Mouse (Mus musculus) T-cell, adult 2 months (primary cell): ENCODE measurements at regions not wholly inside any gene's neighbourhood (a gene's known extent, or its start where the extent isn't known, plus 50 kb on each side); places are given as distances from the start of the nearest gene placed in this dataset.
"Not testable (repeated sequence)": the region's sequence is repeated elsewhere in the genome, so short reads cannot be mapped to it uniquely, and the experiment has no call there.

ENCODE experiments used
- DNase-seq: peaks from one replicate; pipeline ENCODE4 v3.0.0; 2022; ENCODE audit warnings: low spot score

DNA sequence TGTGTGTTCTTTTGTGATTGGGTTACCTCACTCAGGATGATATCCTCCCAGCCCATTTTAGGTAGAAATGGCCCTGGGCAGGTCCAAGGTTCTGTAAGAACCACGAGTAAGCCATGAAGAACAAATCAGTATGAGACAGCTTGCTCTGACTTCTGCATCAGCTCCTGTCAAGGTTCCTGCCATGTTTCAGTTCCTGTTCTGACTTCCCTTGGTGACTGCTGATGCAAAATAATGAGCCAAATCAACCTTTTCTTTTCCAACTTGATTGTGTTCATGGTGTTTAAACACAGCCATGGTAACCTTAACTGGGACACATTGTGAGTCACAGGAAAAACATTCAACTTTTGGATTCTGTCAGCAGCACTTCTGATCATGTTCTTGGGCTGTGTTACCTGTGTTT is 667.4 kb upstream of the Igfbp7 start:
- DNase-seq: no peak

GRCm38 (mm10) chr5:78032554-78033250 is 624.9 kb upstream of the Igfbp7 start:
- no peak for DNase-seq

- DNase-seq: no peak
Measured at GRCm38 (mm10) chr5:78017523-78017922, 609.7 kb upstream of the Igfbp7 start.

GRCm38 (mm10) chr5:77986449-77987047 is 578.7 kb upstream of the Igfbp7 start:
- DNase-seq: no peak

GRCm38 (mm10) chr5:77985269-77985668 is 577.4 kb upstream of the Igfbp7 start:
- DNase-seq: no peak

DNA sequence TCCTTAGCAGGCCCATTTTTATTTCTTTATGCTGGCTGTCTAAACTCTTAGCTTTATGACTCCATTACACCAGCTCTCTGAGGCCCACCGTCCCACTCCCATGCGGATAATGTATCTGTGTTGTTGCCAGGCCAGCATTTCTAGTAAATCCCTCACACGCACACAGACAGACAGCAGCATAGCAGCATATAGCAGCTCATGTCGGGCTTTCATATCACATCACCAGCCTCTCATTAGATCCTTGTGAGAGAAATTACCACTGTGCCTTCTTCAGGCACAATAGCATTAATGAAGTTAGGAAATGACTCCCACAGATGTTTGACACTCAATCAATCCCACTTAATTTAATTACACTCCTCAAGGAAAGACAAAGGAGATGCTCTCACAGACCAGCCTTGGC is 532.2 kb upstream of the Igfbp7 start:
- not testable (repeated sequence) for DNase-seq

GRCm38 (mm10) chr5:77931874-77932273 is 524.0 kb upstream of the Igfbp7 start:
- DNase-seq: no peak

DNA sequence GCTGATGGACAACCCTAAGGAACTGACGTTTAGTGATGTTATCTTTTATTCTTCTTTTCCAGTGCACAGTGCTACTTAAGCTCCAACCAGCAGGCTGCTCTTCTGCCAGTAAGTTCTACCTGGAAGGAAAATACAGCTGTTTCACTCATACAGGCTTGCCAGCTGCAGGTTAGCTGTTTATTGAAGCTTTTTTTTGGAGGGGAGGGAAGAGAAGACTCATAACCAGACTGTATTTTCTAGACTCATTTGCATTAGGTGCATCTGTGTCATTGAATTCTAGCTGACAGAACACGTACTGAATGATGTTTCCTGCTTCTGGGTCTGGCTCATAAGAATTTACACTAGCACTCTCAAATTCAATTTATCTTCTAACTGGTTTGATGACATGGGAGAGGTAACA is 513.3 kb upstream of the Igfbp7 start:
- DNase-seq: no peak

DNA sequence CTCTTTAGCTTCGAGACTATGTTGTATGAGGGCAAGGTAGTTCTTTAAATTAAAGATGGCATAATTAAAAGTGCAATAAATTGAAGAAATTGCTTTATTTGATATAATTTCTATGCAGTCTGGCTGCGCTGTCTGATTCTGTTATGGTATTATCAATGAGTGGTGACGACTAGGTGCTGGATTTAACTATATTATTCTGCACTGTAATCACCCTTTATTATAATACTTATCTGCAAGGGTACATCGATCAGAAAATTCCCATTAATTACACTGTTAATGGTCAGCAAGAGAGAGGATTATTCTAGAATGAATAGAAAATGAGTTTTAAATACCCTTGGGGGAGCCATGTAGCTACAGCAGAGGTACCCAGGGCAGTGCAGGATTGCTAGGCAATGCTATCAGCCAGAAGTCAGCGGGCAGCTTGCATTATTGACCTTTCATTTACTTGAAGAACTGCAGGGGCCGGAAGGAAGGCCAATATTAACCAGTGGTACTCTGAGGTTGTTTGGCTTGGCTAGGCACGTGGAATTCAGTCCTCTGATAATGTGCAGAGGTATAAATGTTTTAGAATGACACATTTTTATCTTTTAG is 509.3 kb upstream of the Igfbp7 start:
- DNase-seq: no peak

DNA sequence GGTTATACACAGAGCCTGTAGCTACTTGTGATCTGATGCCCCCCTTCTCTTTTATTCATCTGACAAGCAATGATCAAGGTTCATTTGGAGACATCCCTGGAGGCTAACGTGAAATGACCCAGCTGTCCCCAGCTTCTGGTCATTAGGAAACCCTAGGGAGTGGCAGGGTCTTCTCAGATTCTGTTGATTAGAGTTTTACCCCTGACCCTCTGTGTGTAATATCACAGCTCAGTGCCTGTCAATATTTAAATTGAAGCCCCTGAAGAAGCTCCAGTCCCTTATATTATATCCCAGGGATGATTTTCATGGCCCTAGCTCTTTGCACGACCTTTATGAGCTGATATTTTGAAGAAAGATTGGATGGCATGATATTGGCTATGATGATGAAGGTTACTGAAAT is 508.5 kb upstream of the Igfbp7 start:
- no peak for DNase-seq

DNA sequence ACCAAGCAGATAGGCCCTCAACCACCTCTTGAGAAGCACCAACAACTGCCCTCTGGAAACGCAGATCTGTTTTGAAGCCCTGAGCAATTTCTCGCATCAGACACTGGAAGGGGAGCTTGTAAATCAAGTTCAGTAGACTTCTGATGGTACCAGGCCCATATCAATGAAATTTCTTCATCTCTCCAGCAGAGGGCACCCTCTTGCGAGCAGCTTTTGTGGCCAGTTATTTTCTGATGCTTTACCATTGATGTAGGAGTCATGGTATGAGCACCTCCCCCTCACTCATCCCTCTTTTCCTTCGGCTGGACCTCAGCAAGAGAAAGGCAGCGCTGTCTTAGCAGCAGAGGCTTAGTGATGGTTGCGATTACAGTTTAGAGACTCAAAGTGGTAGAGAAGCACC is 501.4 kb upstream of the Igfbp7 start:
- no peak for DNase-seq

GRCm38 (mm10) chr5:77892024-77892423 is 484.2 kb upstream of the Igfbp7 start:
- not testable (repeated sequence) for DNase-seq

DNA sequence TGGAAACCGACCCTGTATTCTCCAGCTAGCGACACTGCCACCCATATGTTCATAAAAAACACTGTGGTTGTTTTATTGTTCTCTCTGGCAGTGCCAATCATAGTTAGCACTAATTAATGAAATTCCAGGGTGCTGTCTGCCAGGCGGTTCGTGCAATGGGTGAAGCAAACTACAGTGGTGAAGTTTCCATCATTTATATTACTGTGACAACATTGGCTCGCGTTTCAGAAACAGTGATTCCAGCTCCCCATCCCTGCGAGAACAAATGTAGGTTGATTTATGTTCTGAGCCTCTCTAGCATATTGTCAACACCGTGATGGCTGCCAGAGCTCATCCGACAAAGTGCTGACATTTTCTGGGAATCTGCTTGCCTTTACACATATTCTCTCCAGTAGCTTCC is 480.7 kb upstream of the Igfbp7 start:
- no peak for DNase-seq

- no peak for DNase-seq
Measured at GRCm38 (mm10) chr5:77871403-77871802, 463.6 kb upstream of the Igfbp7 start.

DNA sequence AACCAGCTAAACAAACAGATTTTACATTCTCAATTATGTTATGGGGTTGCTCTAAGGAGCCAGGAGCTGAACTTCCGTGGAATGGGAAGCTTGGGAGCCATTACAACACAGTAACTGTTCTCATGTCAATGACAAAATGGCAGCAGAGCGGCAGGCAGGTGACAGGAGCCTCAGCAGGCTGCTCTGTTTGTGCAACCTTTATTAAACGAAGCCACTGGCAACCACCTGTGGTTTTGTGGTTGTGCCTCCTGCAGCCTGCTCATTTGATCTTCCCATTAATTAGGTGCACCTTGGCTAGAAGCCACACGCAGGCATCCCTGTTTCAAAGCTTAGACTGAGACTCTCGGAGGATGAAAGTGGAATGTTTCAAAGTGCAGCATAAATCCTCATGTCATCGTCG is 457.5 kb upstream of the Igfbp7 start:
- no peak for DNase-seq

DNA sequence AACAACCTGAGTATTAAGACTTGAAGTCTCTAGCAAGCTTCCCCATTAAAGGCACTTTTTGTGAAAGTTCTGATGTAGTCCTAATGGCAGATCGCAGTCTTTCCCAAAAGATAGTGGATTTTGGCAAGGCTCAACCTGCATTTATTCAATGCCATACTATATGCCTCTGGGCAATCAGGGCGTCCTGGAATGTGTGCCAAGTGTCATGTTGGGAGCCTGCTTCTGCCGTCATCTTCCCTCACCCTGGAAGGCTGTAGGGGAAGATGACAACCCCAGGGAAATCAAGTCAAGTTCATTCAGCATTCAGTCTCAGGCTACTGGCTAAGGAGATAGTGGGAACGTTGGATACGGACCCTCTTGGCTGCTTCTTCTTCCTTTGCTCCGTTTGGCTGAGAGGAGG is 447.4 kb upstream of the Igfbp7 start:
- no peak for DNase-seq

- no peak for DNase-seq
Measured at GRCm38 (mm10) chr5:77853999-77854784, 446.4 kb upstream of the Igfbp7 start.

GRCm38 (mm10) chr5:77851645-77852044 is 443.8 kb upstream of the Igfbp7 start:
- DNase-seq: no peak

GRCm38 (mm10) chr5:77838186-77839097 is 430.6 kb upstream of the Igfbp7 start:
- no peak for DNase-seq

DNA sequence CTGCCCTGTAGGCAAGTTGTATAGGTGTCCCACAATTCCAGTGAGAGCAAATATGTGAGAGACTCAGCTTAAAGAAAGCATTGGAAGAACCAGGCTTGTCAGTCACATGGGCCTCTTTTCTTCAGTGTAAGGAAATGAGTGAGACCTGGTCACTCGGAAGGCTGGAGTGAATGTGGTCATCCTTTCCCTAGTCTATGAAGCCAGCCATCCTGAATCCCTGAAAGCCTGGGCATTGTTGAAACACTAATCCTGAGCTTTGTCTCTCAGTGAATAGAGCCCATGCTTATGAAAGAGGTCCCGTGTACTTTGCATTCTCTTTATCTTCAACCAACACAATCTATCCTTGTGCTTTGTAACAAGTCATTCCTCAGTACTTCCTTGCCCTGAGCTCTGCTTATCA is 420.1 kb upstream of the Igfbp7 start:
- DNase-seq: no peak

GRCm38 (mm10) chr5:77826063-77826462 is 418.2 kb upstream of the Igfbp7 start:
- DNase-seq: no peak

DNA sequence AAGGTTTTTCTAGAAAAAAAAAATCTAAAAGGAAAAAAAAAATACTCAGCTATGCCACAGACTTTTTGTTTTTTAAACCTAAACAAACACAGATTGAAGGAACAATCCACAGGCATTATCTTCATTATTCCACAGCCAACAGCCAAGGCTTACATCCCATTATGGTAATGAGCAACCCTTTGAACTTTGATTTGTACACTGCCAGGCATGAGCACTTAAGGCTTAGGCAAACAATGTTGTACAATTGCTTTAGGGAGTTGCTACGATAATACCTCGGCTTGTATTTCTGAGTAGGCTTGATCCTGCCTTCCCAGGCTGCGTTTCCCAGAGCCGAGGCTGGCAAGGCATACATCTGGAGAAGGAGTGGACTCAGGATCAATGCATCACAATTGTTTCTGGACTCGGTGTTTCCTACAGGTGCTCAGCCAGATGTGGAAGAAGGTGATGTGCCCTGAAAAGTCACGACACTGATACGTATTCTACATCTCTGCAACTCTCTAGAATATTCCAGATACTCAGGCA is 409.0 kb upstream of the Igfbp7 start:
- no peak for DNase-seq
